Mouse (Mus musculus) olfactory bulb, adult 2 months (tissue): Measurements from ENCODE around the gene Plcb3.

Experiments used
- CTCF ChIP-seq: fragments of 200-500 bp; IDR thresholded peaks from 2 replicates; pipeline ENCODE4 v1.5.1; 2012; ENCODE audit warnings: low read depth, mild to moderate bottlenecking, low read length, moderate library complexity; ENCODE audit not compliant: insufficient read depth
- POLR2A ChIP-seq: fragments of 200-500 bp; IDR thresholded peaks from 2 replicates; pipeline ENCODE4 v1.6.1; 2012; ENCODE audit warnings: mild to moderate bottlenecking, low read depth, low read length, moderate library complexity; ENCODE audit not compliant: insufficient read depth

DNA sequence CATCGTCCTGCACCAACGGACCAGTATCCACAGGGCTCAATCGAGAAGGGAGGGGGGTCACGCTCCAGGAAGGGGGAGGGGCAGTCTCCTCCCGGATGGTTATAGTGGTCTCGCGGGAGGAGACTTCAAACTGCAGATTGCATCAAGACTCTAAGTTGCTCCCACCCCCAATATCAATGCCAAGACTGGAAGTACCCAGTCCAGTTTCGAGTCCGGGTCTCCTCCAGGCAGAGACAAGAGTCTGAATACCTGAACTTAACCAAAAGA, 51.0 kb downstream of the Plcb3 start, which contains the start of gene Catsperz:
- no peak for TF ChIP-seq CTCF
- TF ChIP-seq POLR2A = no peak
